Mouse (Mus musculus) lung, postnatal 0 days (tissue): ENCODE data around the gene Shc1. TPM values are rescaled to one million over a fixed set of nuclear protein-coding genes. Genes with fewer than 3 reads are reported as not detected.
A peak's percentile ranks its signal among the peaks of the same experiment; 100 is the strongest.

Experiments
- ATAC-seq: fragments of 200-750 bp; cut with Nextera tagmentation; 2 replicates; pipeline ENCODE4 v1.8.0; 2017; ENCODE audit warnings: moderate library complexity
- DNase-seq: peaks from one replicate; pipeline ENCODE4 v3.0.0-alpha.2; 2016; ENCODE audit warnings: low spot score
- H3K27ac ChIP-seq: fragments of 300-500 bp; sonication (generic); 2 replicates; pipeline ENCODE4 v1.5.1; 2014; ENCODE audit warnings: antibody characterized with exemption, mild to moderate bottlenecking, low read length, mixed read lengths
- H3K27me3 ChIP-seq: fragments of 300-500 bp; sonication (generic); replicated peaks from 2 replicates; pipeline ENCODE4 v1.6.1; 2014; ENCODE audit warnings: low read length, mixed read lengths; ENCODE audit not compliant: insufficient read depth
- H3K36me3 ChIP-seq: fragments of 300-500 bp; sonication (generic); 2 replicates; pipeline ENCODE4 v1.6.1; 2014; ENCODE audit warnings: low read length, mixed read lengths; ENCODE audit not compliant: insufficient read depth
- H3K4me1 ChIP-seq: fragments of 300-500 bp; sonication (generic); 2 replicates; pipeline ENCODE4 v1.6.1; 2014; ENCODE audit warnings: antibody characterized with exemption, low read depth, low read length, mixed read lengths; ENCODE audit not compliant: insufficient read depth
- H3K4me2 ChIP-seq: fragments of 300-500 bp; sonication (generic); replicated peaks from 2 replicates; pipeline ENCODE4 v1.6.1; 2014; ENCODE audit warnings: low read depth, mild to moderate bottlenecking, low read length, moderate library complexity, mixed read lengths
- H3K4me3 ChIP-seq: fragments of 300-500 bp; sonication (generic); 2 replicates; pipeline ENCODE4 v1.5.1; 2014; ENCODE audit warnings: low read depth, low read length
- H3K9ac ChIP-seq: fragments of 300-500 bp; sonication (generic); replicated peaks from 2 replicates; pipeline ENCODE4 v1.6.1; 2014; ENCODE audit warnings: low read depth, mild to moderate bottlenecking
- H3K9me3 ChIP-seq: fragments of 300-500 bp; sonication (generic); 2 replicates; pipeline ENCODE4 v1.6.1; 2016; ENCODE audit warnings: low read length, mixed read lengths
- CTCF ChIP-seq: IDR thresholded peaks from 2 replicates; pipeline ENCODE4 v1.5.1; 2016; ENCODE audit warnings: antibody characterized with exemption, mild to moderate bottlenecking
- EP300 ChIP-seq: IDR thresholded peaks from 2 replicates; pipeline ENCODE4 v1.6.1; 2016; ENCODE audit warnings: antibody characterized with exemption, mild to moderate bottlenecking, control low read depth
- WGBS: fragments of 180-500 bp; shearing (Covaris S2); extraction: QIAGEN DNeasy Blood & Tissue Kit; methylation state at CpG from one replicate; pipeline ENCODE4 v1.1.7; 2014; 5-methylcytosine and 5-hydroxymethylcytosine counted together
- polyA plus RNA-seq: library from polyadenylated mRNA; unstranded; fragments of >200 nt; fragmentation: Nextera tagmentation; extraction: Ambion mirVana; gene quantifications from 2 replicates; pipeline ENCODE4 v1.2.1, GENCODE M21; 2015

Gene Shc1
- polyA plus RNA-seq, 1 experiment from 2014 or later, result 55.7 TPM

DNA sequence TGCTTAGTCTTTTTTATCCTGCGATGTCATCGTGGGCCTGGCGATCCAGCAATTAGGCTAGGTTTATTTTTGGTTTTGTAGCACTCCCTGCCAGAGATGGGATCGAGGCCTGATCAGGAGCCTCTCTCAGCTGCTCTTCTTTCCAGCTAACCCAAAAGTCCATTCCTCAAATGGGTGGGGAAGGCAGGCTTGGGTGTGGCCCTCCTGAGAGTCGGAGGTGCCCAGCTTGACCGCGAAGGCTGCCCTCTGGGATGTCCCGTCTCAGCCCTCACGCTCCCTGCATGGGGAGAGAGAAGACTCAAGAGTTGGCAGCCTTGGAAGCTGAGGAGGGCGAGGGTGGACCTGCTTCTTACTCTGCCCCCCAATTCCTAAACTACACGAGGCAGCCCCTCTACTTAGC is 16.3 kb downstream of the Shc1 start:
- ATAC-seq (no peak), DNase-seq (no peak)
- no peak overlapping the region for H3K9ac ChIP-seq
- peaks cover 17% of the 10 kb centered on the region for H3K4me1 ChIP-seq
- no peak overlapping the region for H3K27ac ChIP-seq
- no peaks in the 10 kb centered on the region for H3K27me3 ChIP-seq
- H3K4me3 ChIP-seq, result no peak overlapping the region
- peaks cover 14% of the 10 kb centered on the region; the same call in 1 of the 2 replicates for H3K36me3 ChIP-seq
- H3K9me3 ChIP-seq, result no peaks in the 10 kb centered on the region
- H3K4me2 ChIP-seq, result no peak overlapping the region
- 71% methylated on average over 11 of the region's 11 CpGs for WGBS
- no peak for TF ChIP-seq CTCF
- no peak for TF ChIP-seq EP300

DNA sequence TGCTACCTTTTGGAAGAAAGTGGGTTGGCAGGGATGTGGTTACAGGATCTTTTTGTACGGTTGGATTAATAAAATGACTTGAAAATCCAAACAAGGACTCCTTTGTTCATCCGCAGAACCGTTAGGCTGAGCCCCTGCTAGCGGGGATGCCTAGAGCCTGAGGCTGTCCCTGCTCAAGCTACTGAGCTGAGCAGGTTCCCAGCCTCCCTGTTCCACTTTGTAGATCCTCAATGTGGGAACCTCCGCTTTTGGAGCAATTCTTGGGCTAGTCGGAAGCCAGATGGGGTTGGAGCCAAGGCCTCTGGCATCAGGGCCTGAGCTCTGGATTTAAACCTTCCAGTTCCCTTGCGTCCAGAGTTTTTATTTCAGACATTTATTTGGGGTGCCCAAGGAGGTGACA is 16.8 kb downstream of the Shc1 start:
- peaks cover 14% of the 10 kb centered on the region; the same call in 1 of the 2 replicates for H3K36me3 ChIP-seq
- H3K4me1 ChIP-seq, result peaks cover 17% of the 10 kb centered on the region
- no peak overlapping the region for H3K9ac ChIP-seq
- no peak overlapping the region for H3K27ac ChIP-seq
- no peak for ATAC-seq
- TF ChIP-seq EP300 (no peak), CTCF (no peak)
- H3K4me2 ChIP-seq, result no peak overlapping the region
- whole genome bisulfite sequencing, result 76% methylated on average over 7 of the region's 7 CpGs
- no peak overlapping the region for H3K4me3 ChIP-seq
- H3K9me3 ChIP-seq, result no peaks in the 10 kb centered on the region
- no peak for DNase-seq
- H3K27me3 ChIP-seq, result no peaks in the 10 kb centered on the region

DNA sequence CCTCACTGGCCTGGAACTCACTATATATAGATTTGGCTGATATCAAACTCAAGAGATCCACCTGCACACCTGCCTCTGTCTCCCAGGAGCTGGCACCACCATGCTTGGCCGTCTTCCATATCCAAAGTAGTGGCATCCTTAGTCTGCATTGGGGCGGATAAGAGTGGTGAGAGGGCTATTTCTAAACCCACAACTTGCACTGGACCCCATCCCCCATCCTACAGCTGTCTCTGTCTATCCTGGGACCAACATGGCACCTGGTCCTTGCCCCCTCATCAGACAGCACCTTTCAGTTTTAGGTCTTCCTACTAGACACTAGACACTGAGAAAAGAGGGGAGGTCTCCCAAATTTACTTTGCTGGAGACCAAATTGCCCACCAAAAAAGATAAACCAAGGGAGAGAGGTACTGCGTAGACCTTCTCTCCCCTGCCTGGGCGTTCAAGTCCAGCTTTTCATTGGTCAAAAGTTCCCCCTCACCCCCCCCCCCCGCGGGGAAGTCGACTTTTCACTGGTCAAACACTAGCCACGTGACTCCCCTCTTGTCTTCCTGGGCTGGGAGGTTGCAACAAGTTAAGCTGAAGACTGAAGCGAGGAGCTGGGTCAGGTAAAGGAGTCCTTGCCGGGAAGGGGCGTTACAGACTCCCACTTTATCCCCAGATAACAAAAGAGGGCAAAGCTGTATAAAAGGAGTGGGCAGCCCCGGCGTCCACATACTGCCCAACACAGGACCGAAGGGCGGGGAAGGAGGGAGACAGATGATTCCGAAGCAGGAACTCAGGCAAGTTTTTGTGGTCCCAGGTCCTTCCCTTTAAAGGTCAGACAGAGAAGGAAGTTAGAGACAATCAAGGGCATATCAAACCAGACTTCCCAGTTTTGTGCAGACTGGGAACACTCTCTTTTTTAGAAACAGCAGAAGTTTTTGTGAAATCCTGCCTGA is 18.2 kb downstream of the Shc1 start, which contains the start of gene Pbxip1:
Gene Pbxip1 (plus strand): TSS at position 531 of the 938 bp plus-strand sequence.
- Histone ChIP-seq H3K4me2 (peak within 1 kb of the TSS; percentile 63), H3K9ac (peak within 1 kb of the TSS; percentile 45), H3K27ac (peak within 1 kb of the TSS; percentile 84), H3K4me1 (peaks cover 10% of the 10 kb centered on the region), H3K9me3 (no peaks in the 10 kb centered on the region), H3K4me3 (peak within 1 kb of the TSS; percentile 44), H3K36me3 (peaks cover 14% of the 10 kb centered on the region), H3K27me3 (no peaks in the 10 kb centered on the region)
- peak; percentile 96 for DNase-seq
- ATAC-seq, result peak; percentile 91
- 6% methylated on average over 16 of the region's 16 CpGs for WGBS
- no peak for TF ChIP-seq EP300
- TF ChIP-seq CTCF, result no peak

DNA sequence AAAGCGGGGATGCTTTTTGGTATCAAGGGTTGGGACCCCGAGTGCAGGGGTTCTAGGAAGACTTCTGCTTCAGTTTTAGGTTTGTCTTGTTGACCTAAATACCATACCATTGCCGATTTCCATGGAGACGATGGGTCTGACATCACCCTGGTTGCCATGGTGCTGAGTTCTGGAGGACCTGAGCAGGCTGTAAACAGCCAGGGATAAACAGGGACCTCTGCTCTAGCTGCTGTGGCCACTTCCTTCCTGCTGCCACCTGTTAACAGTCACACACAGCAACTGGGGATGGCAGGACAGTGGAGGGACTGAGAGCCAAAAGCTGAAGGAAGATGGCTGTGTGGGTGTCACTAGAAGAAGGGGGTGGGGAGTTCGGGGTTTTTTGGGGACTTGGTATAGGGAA is 19.0 kb downstream of the Shc1 start:
- H3K9me3 ChIP-seq, result no peaks in the 10 kb centered on the region
- H3K27me3 ChIP-seq, result no peaks in the 10 kb centered on the region
- H3K36me3 ChIP-seq, result peaks cover 14% of the 10 kb centered on the region
- WGBS, result 29% methylated on average over 5 of the region's 5 CpGs
- ATAC-seq, result peak; percentile 69
- peak; percentile 71 for DNase-seq
- H3K4me1 ChIP-seq, result peaks cover 9% of the 10 kb centered on the region; the same call in 1 of the 2 replicates
- peak overlapping the region; percentile 44 for H3K4me3 ChIP-seq
- peak overlapping the region; percentile 45 for H3K9ac ChIP-seq
- no peak for TF ChIP-seq EP300
- H3K27ac ChIP-seq, result peak overlapping the region; percentile 84
- H3K4me2 ChIP-seq, result peak overlapping the region; percentile 63

DNA sequence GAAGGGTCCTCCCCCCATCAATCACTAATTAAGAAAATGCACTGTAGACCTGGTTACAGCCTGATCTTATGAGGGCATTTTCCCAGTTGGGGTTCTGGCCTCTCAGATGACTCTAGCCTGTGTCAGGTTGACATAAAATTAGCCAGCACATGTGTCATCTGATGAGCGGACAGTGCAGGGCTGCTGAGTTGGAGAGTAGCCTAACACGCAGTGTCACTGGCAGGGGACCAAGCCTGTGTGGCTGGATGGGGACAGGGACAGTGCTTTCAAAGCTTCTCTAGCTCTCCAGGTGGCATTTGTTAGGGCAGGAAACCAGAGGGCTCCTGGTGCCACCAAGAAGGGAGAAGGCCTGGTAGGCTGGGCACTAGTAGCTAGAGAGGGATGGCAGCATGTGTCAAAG is 22.4 kb downstream of the Shc1 start:
- H3K4me2 ChIP-seq, result no peak overlapping the region
- no peak overlapping the region for H3K27ac ChIP-seq
- DNase-seq (no peak), ATAC-seq (no peak)
- TF ChIP-seq CTCF (no peak), EP300 (no peak)
- H3K27me3 ChIP-seq, result no peaks in the 10 kb centered on the region
- H3K4me1 ChIP-seq, result peaks cover 9% of the 10 kb centered on the region; the same call in 1 of the 2 replicates
- 89% methylated on average over 2 of the region's 2 CpGs for WGBS
- H3K9ac ChIP-seq, result no peak overlapping the region
- H3K4me3 ChIP-seq, result no peak overlapping the region
- no peaks in the 10 kb centered on the region for H3K9me3 ChIP-seq
- H3K36me3 ChIP-seq, result peaks cover 8% of the 10 kb centered on the region; the same call in 1 of the 2 replicates

DNA sequence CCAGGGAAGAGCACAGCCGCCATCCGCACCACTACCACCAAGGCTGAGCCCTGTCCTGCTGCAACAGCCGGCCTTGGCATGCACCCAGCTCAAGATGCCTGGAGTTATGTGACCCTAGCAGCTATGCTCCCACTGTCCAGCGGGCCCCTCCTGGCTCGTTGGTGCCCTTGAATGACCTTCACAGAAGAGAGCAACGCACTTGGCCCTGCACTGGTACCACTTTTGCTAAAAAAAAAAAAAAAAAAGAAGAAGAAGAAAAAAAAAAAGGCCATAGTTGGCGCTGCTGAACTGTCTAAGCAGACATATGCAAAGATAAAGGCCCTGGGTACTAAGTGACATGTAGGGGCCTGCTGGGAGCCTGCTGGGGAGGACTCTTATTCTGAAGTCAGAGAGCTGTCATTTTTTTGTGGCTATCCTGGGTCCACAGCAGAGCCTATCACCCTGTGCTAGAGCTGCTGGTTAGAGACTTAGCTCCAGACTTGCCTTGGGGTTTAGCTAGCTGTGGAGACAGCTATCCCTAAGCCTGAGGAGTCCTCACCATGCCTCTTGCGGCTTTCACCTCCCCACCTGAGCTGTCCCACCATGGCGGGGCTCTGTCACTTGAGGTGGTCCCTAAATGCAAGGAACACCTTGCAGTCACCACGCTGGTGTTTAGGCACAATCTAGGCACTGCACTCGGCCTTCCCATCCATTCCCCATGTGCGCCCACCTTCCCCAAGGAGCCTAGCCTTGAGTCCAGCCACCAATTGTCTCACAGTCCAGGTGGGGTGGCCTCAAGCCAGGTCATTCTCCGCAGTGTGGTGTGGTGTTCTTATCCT is 30.7 kb downstream of the Shc1 start:
- Histone ChIP-seq H3K9ac (no peak overlapping the region), H3K4me3 (no peak overlapping the region), H3K4me2 (no peak overlapping the region), H3K9me3 (no peaks in the 10 kb centered on the region), H3K27ac (no peak overlapping the region), H3K36me3 (peaks cover 8% of the 10 kb centered on the region; the same call in 1 of the 2 replicates), H3K27me3 (no peaks in the 10 kb centered on the region), H3K4me1 (no peaks in the 10 kb centered on the region)
- ATAC-seq (peak; percentile 60), DNase-seq (peak; percentile 83)
- TF ChIP-seq CTCF (no peak), EP300 (no peak)
- 43% methylated on average over 13 of the region's 13 CpGs for WGBS
